12 mouse cellular contexts compared by ENCODE assay signal in genomic region chr6:81990049-81990810, GRCm38 (mm10). TPM values are rescaled to one million over a fixed set of nuclear protein-coding genes. Genes with fewer than 3 reads are reported as not detected.
DNase-seq lines count a peak whose midpoint lies in the region; ATAC-seq and TF ChIP-seq lines count a peak whose summit lies in the region.
"Had no signal": no experiment of that assay in that cellular context is flagged by ENCODE, and none has a peak within 500 bp of the region (broad histone marks: within the 10 kb centered on the region; RNA-seq: fewer than 3 reads in every experiment).

No protein-coding gene starts in this region.

- H3K4me3 ChIP-seq in heart, embryonic 13.5 days = no peak overlapping the region
- H3K4me3 ChIP-seq in midbrain, embryonic 10.5 days = no peak overlapping the region
- H3K4me3 ChIP-seq in midbrain, postnatal 0 days (ENCODE audit: low read depth, low read length) = no peak overlapping the region
- H3K4me3 ChIP-seq in forebrain, embryonic 10.5 days = no peak overlapping the region
- no peak overlapping the region for H3K4me3 ChIP-seq in limb, embryonic 15.5 days
- H3K4me3 ChIP-seq: neural tube, embryonic 15.5 days had no signal

- TF ChIP-seq CTCF in midbrain, postnatal 0 days (IDR thresholded peaks at IDR 0.05) = no peak

- intact Hi-C loops in heart, postnatal 14 days (cut with DNase I) = no loop called here

- no peak for ATAC-seq in heart, embryonic 13.5 days (ENCODE audit: extremely low read depth, insufficient number of reproducible peaks, low FRiP score, low TSS enrichment)
- no peak for ATAC-seq in midbrain, postnatal 0 days (ENCODE audit: low FRiP score)
- peak; percentile 59 for ATAC-seq in limb, embryonic 15.5 days (ENCODE audit: insufficient number of reproducible peaks, low FRiP score, low TSS enrichment, low read depth)
- no peak for ATAC-seq in megakaryocyte, adult 5-6 weeks (ENCODE audit: poor library complexity, severe bottlenecking)
- no peak for ATAC-seq in CD4-positive, CD25-positive, alpha-beta regulatory T cell, adult 4 months
- ATAC-seq: intestine, postnatal 0 days; liver, postnatal 0 days had no signal

- H3K27me3 ChIP-seq in heart, embryonic 13.5 days (replicated peaks) = peaks cover 6% of the 10 kb centered on the region
- H3K27me3 ChIP-seq in midbrain, embryonic 10.5 days (ENCODE audit: low read depth, poor library complexity, severe bottlenecking) = peaks cover 53% of the 10 kb centered on the region
- H3K27me3 ChIP-seq in midbrain, postnatal 0 days (ENCODE audit: insufficient read depth, low read length) = no peaks in the 10 kb centered on the region
- H3K27me3 ChIP-seq in forebrain, embryonic 10.5 days (ENCODE audit: poor library complexity, severe bottlenecking) = peaks cover 31% of the 10 kb centered on the region
- no peaks in the 10 kb centered on the region for H3K27me3 ChIP-seq in limb, embryonic 15.5 days
- H3K27me3 ChIP-seq: neural tube, embryonic 15.5 days had no signal

- H3K4me1 ChIP-seq in heart, embryonic 13.5 days = peaks cover 16% of the 10 kb centered on the region
- peaks cover 21% of the 10 kb centered on the region for H3K4me1 ChIP-seq in midbrain, embryonic 10.5 days
- no peaks in the 10 kb centered on the region for H3K4me1 ChIP-seq in midbrain, postnatal 0 days (ENCODE audit: insufficient read depth, low read length)
- H3K4me1 ChIP-seq in forebrain, embryonic 10.5 days = peaks cover 30% of the 10 kb centered on the region
- peaks cover 28% of the 10 kb centered on the region for H3K4me1 ChIP-seq in limb, embryonic 15.5 days

- H3K9me3 ChIP-seq in heart, embryonic 13.5 days = no peaks in the 10 kb centered on the region
- H3K9me3 ChIP-seq in midbrain, embryonic 10.5 days (replicated peaks) = no peaks in the 10 kb centered on the region
- no peaks in the 10 kb centered on the region for H3K9me3 ChIP-seq in midbrain, postnatal 0 days (ENCODE audit: low read length)
- no peaks in the 10 kb centered on the region for H3K9me3 ChIP-seq in forebrain, embryonic 10.5 days
- no peaks in the 10 kb centered on the region for H3K9me3 ChIP-seq in limb, embryonic 15.5 days
- H3K9me3 ChIP-seq: neural tube, embryonic 15.5 days had no signal

- no peak for DNase-seq in heart, postnatal 14 days
- no peak for DNase-seq in midbrain, embryonic 10.5 days (ENCODE audit: low spot score)
- DNase-seq in midbrain, postnatal 0 days (ENCODE audit: low spot score) = no peak
- no peak for DNase-seq in forebrain, embryonic 10.5 days (ENCODE audit: extremely low spot score, low spot score)
- DNase-seq: gastrocnemius, postnatal 36 days; liver, postnatal 0 days had no signal

- no peak overlapping the region for H3K9ac ChIP-seq in heart, embryonic 13.5 days
- no peak overlapping the region for H3K9ac ChIP-seq in midbrain, postnatal 0 days (replicated peaks; ENCODE audit: low read length, poor library complexity, severe bottlenecking)
- no peak overlapping the region for H3K9ac ChIP-seq in limb, embryonic 15.5 days
- H3K9ac ChIP-seq: liver, postnatal 0 days; neural tube, embryonic 15.5 days had no signal

- 44% methylated on average over 20 of the region's 20 CpGs for WGBS in heart, embryonic 13.5 days
- WGBS in midbrain, embryonic 10.5 days = 45% methylated on average over 20 of the region's 20 CpGs
- 47% methylated on average over 20 of the region's 20 CpGs for WGBS in midbrain, postnatal 0 days
- WGBS in forebrain, embryonic 10.5 days = 29% methylated on average over 20 of the region's 20 CpGs
- WGBS in limb, embryonic 15.5 days = 30% methylated on average over 20 of the region's 20 CpGs

- peak overlapping the region; percentile 4; the same call in 1 of the 2 replicates for H3K4me2 ChIP-seq in heart, embryonic 13.5 days
- no peak overlapping the region for H3K4me2 ChIP-seq in midbrain, postnatal 0 days (ENCODE audit: low read depth, low read length, poor library complexity, severe bottlenecking)
- H3K4me2 ChIP-seq in limb, embryonic 15.5 days = peak overlapping the region; percentile 26
- H3K4me2 ChIP-seq: neural tube, embryonic 15.5 days had no signal

- H3K36me3 ChIP-seq in heart, embryonic 13.5 days = no peaks in the 10 kb centered on the region
- H3K36me3 ChIP-seq in midbrain, embryonic 10.5 days = no peaks in the 10 kb centered on the region
- H3K36me3 ChIP-seq in midbrain, postnatal 0 days (ENCODE audit: insufficient read depth, low read length) = no peaks in the 10 kb centered on the region
- H3K36me3 ChIP-seq in forebrain, embryonic 10.5 days (replicated peaks) = no peaks in the 10 kb centered on the region
- H3K36me3 ChIP-seq in limb, embryonic 15.5 days = no peaks in the 10 kb centered on the region
- H3K36me3 ChIP-seq: neural tube, embryonic 15.5 days had no signal

- no peak overlapping the region for H3K27ac ChIP-seq in heart, embryonic 13.5 days (replicated peaks)
- peak overlapping the region; percentile 38; the same call in 1 of the 2 replicates for H3K27ac ChIP-seq in midbrain, embryonic 10.5 days (replicated peaks)
- H3K27ac ChIP-seq in midbrain, postnatal 0 days (ENCODE audit: low read depth, low read length) = no peak overlapping the region
- H3K27ac ChIP-seq in forebrain, embryonic 10.5 days = peak overlapping the region; percentile 58
- peak overlapping the region; percentile 78 for H3K27ac ChIP-seq in limb, embryonic 15.5 days
- H3K27ac ChIP-seq: neural tube, embryonic 15.5 days had no signal

RNA-seq across cellular contexts. Expression of gene Mrpl19, which starts 24.5 kb away (rescaled TPM):
- polyA plus RNA-seq in heart, embryonic 13.5 days (2015; fragmentation: Nextera tagmentation; extraction: Ambion mirVana) = 49.1 and 52.4 TPM in 2 replicates
- 10 to 100 TPM; 28.8 to 38.1 TPM for total RNA-seq in heart, postnatal 14 days (2021)
- polyA plus RNA-seq in midbrain, embryonic 10.5 days (2016; fragmentation: Nextera tagmentation; extraction: Ambion mirVana) = 66.8 and 69.0 TPM in 2 replicates
- 8.2 and 10.4 TPM in 2 replicates for total RNA-seq in midbrain, postnatal 0 days (2014; rRNA removed)
- polyA plus RNA-seq in midbrain, postnatal 0 days (2015; fragmentation: Nextera tagmentation; extraction: Ambion mirVana) = 38.2 and 38.9 TPM in 2 replicates
- 65.8 and 68.6 TPM in 2 replicates for polyA plus RNA-seq in forebrain, embryonic 10.5 days (2016; fragmentation: Nextera tagmentation; extraction: Ambion mirVana)
- polyA plus RNA-seq in limb, embryonic 15.5 days (2015; fragmentation: Nextera tagmentation; extraction: Ambion mirVana) = 42.6 and 45.1 TPM in 2 replicates
- total RNA-seq in megakaryocyte, adult 5-6 weeks (2015) = 9.0 and 9.2 TPM in 2 replicates
- total RNA-seq in megakaryocyte, adult 5-6 weeks (2017) = 5.0 and 9.0 TPM in 2 replicates
- 10 to 100 TPM; 68.0 to 72.1 TPM for polyA plus RNA-seq in CD4-positive, CD25-positive, alpha-beta regulatory T cell, adult 4 months (2017; shearing (Covaris generic))

RNA-seq across cellular contexts. Expression of gene Eva1a, which starts 50.6 kb away (rescaled TPM):
- 6.9 and 7.9 TPM in 2 replicates for polyA plus RNA-seq in heart, embryonic 13.5 days (2015; fragmentation: Nextera tagmentation; extraction: Ambion mirVana)
- total RNA-seq in heart, postnatal 14 days (2021) = 1 to 10 TPM; 3.7 to 5.2 TPM
- 3.4 and 3.7 TPM in 2 replicates for polyA plus RNA-seq in midbrain, embryonic 10.5 days (2016; fragmentation: Nextera tagmentation; extraction: Ambion mirVana)
- total RNA-seq in midbrain, postnatal 0 days (2014; rRNA removed) = 0.66 and 2.8 TPM in 2 replicates
- 0.64 and 0.91 TPM in 2 replicates for polyA plus RNA-seq in midbrain, postnatal 0 days (2015; fragmentation: Nextera tagmentation; extraction: Ambion mirVana)
- polyA plus RNA-seq in forebrain, embryonic 10.5 days (2016; fragmentation: Nextera tagmentation; extraction: Ambion mirVana) = 3.2 and 3.9 TPM in 2 replicates
- 27.2 and 28.9 TPM in 2 replicates for polyA plus RNA-seq in limb, embryonic 15.5 days (2015; fragmentation: Nextera tagmentation; extraction: Ambion mirVana)
- total RNA-seq in megakaryocyte, adult 5-6 weeks (2015) = not detected in 2 replicates
- not detected in 2 replicates for total RNA-seq in megakaryocyte, adult 5-6 weeks (2017)
- not detected for polyA plus RNA-seq in CD4-positive, CD25-positive, alpha-beta regulatory T cell, adult 4 months (2017; shearing (Covaris generic))

Comparison
In these comparisons a context has a peak if more than half of its experiments do, and no peak if none do; other contexts are left out.
1. H3K27ac ChIP-seq: peak in midbrain, embryonic 10.5 days (single experiment), forebrain, embryonic 10.5 days (single experiment) and limb, embryonic 15.5 days (single experiment); none in heart, embryonic 13.5 days (single experiment) and midbrain, postnatal 0 days (single experiment).